In genomic region chr9:56075901-56076620, GRCm38 (mm10) we compare ENCODE assay signal across 7 mouse cellular contexts. TPM values are rescaled to one million over a fixed set of nuclear protein-coding genes. Genes with fewer than 3 reads are reported as not detected.
DNase-seq lines count a peak whose midpoint lies in the region; ATAC-seq lines count a peak whose summit lies in the region.

No protein-coding gene starts in this region.

- DNase-seq in hindbrain, embryonic 14.5 days (ENCODE audit: low spot score) = no peak
- DNase-seq in liver = peak; percentile 16
- DNase-seq in naive thymus-derived CD4-positive, alpha-beta T cell, adult 2 months (ENCODE audit: low read depth) = peak; percentile 85
- no peak for DNase-seq in MN1 (ENCODE audit: low spot score)
- DNase-seq in ovary, postnatal 14 days (ENCODE audit: low spot score) = no peak

- peaks cover 25% of the 10 kb centered on the region for H3K4me1 ChIP-seq in embryonic facial prominence, embryonic 13.5 days
- no peaks in the 10 kb centered on the region for H3K4me1 ChIP-seq in hindbrain, embryonic 14.5 days (replicated peaks; ENCODE audit: control insufficient read depth, insufficient read depth, low read length)

- peak overlapping the region; percentile 44; the same call in 1 of the 2 replicates for H3K27ac ChIP-seq in embryonic facial prominence, embryonic 13.5 days
- peak overlapping the region; percentile 49 for H3K27ac ChIP-seq in hindbrain, embryonic 14.5 days

- peaks cover 23% of the 10 kb centered on the region for H3K36me3 ChIP-seq in embryonic facial prominence, embryonic 13.5 days
- H3K36me3 ChIP-seq in hindbrain, embryonic 14.5 days (replicated peaks; ENCODE audit: control insufficient read depth, insufficient read depth) = peaks cover 13% of the 10 kb centered on the region; the same call in 1 of the 2 replicates

- peak; percentile 86 for ATAC-seq in activated CD4-positive, CD25-positive, alpha-beta regulatory T cell, adult 4 months
- no peak for ATAC-seq in embryonic facial prominence, embryonic 13.5 days (ENCODE audit: insufficient number of reproducible peaks, insufficient read depth, low FRiP score, low TSS enrichment, low read depth)
- ATAC-seq in hindbrain, embryonic 14.5 days (ENCODE audit: low FRiP score) = no peak

- H3K9me3 ChIP-seq in embryonic facial prominence, embryonic 13.5 days = no peaks in the 10 kb centered on the region
- no peaks in the 10 kb centered on the region for H3K9me3 ChIP-seq in hindbrain, embryonic 14.5 days (ENCODE audit: control insufficient read depth, low read length)

- no peak overlapping the region for H3K4me3 ChIP-seq in embryonic facial prominence, embryonic 13.5 days
- H3K4me3 ChIP-seq in hindbrain, embryonic 14.5 days (replicated peaks; ENCODE audit: low read length) = no peak overlapping the region

- H3K9ac ChIP-seq in embryonic facial prominence, embryonic 13.5 days = no peak overlapping the region
- H3K9ac ChIP-seq in hindbrain, embryonic 14.5 days = no peak overlapping the region

- 42% methylated on average over 7 of the region's 7 CpGs for WGBS in embryonic facial prominence, embryonic 13.5 days
- 69% methylated on average over 7 of the region's 7 CpGs for WGBS in hindbrain, embryonic 14.5 days

- no peaks in the 10 kb centered on the region for H3K27me3 ChIP-seq in embryonic facial prominence, embryonic 13.5 days
- H3K27me3 ChIP-seq in hindbrain, embryonic 14.5 days (ENCODE audit: control insufficient read depth, insufficient read depth, low read length) = no peaks in the 10 kb centered on the region

- no peak overlapping the region for H3K4me2 ChIP-seq in embryonic facial prominence, embryonic 13.5 days
- H3K4me2 ChIP-seq in hindbrain, embryonic 14.5 days (replicated peaks) = no peak overlapping the region

RNA-seq across cellular contexts. Expression of gene Pstpip1, which starts 13.7 kb away (rescaled TPM):
- 10 to 100 TPM; 37.9 to 40.7 TPM for polyA plus RNA-seq in activated CD4-positive, CD25-positive, alpha-beta regulatory T cell, adult 4 months (2017; shearing (Covaris generic))
- 0.92 and 1.8 TPM in 2 replicates for polyA plus RNA-seq in embryonic facial prominence, embryonic 13.5 days (2015; fragmentation: Nextera tagmentation; extraction: Ambion mirVana)
- polyA plus RNA-seq in hindbrain, embryonic 14.5 days (2014; fragmentation: Nextera tagmentation; extraction: Ambion mirVana) = 0.22 and 0.84 TPM in 2 replicates

RNA-seq across cellular contexts. Expression of gene Rcn2, which starts 34.4 kb away (rescaled TPM):
- polyA plus RNA-seq in activated CD4-positive, CD25-positive, alpha-beta regulatory T cell, adult 4 months (2017; shearing (Covaris generic)) = 10 to 100 TPM; 16.7 to 21.5 TPM
- polyA plus RNA-seq in embryonic facial prominence, embryonic 13.5 days (2015; fragmentation: Nextera tagmentation; extraction: Ambion mirVana) = 288 and 307 TPM in 2 replicates
- 265 and 297 TPM in 2 replicates for polyA plus RNA-seq in hindbrain, embryonic 14.5 days (2014; fragmentation: Nextera tagmentation; extraction: Ambion mirVana)

Comparison
In these comparisons a context has a peak if more than half of its experiments do, and no peak if none do; other contexts are left out.
1. DNase-seq: peak in liver (single experiment) and naive thymus-derived CD4-positive, alpha-beta T cell, adult 2 months (single experiment); none in hindbrain, embryonic 14.5 days (single experiment), MN1 (single experiment) and ovary, postnatal 14 days (single experiment).
2. RNA of gene Pstpip1, which starts 13.7 kb away (polyA plus RNA-seq): 37.9 to 40.7 TPM in activated CD4-positive, CD25-positive, alpha-beta regulatory T cell, adult 4 months; 0.92 to 1.8 TPM in embryonic facial prominence, embryonic 13.5 days and 0.22 to 0.84 TPM in hindbrain, embryonic 14.5 days; every median in the first group is over 10 times any median in the second.
3. RNA of gene Rcn2, which starts 34.4 kb away (polyA plus RNA-seq): 288 to 307 TPM in embryonic facial prominence, embryonic 13.5 days and 265 to 297 TPM in hindbrain, embryonic 14.5 days; 16.7 to 21.5 TPM in activated CD4-positive, CD25-positive, alpha-beta regulatory T cell, adult 4 months; every median in the first group is over 10 times any median in the second.